Mouse (Mus musculus) CD4-positive helper T cell, adult 2 months (primary cell): Measurements from ENCODE around the gene Gm10382.
A peak's percentile ranks its signal among the peaks of the same experiment; 100 is the strongest.
"Not testable (repeated sequence)": the region's sequence is repeated elsewhere in the genome, so short reads cannot be mapped to it uniquely, and the experiment has no call there.

Source experiments
- DNase-seq: peaks from one replicate; pipeline ENCODE4 v3.0.0-alpha.2; 2012; ENCODE audit warnings: low read depth, missing footprints, low spot score

Gm10382 gene

GRCm38 (mm10) chr5:125392977-125393621 is 4.0 kb downstream of the Gm10382 start:
- peak; percentile 96 for DNase-seq

GRCm38 (mm10) chr5:125393622-125394603 is 4.8 kb downstream of the Gm10382 start:
- peak; percentile 93 for DNase-seq

- DNase-seq: no peak
Observed at GRCm38 (mm10) chr5:125395008-125395407, 5.9 kb downstream of the Gm10382 start.

GRCm38 (mm10) chr5:125400903-125401302 is 11.8 kb downstream of the Gm10382 start:
- DNase-seq: no peak

GRCm38 (mm10) chr5:125402476-125402875 is 13.4 kb downstream of the Gm10382 start:
- DNase-seq: no peak

- DNase-seq: no peak
Observed at GRCm38 (mm10) chr5:125402991-125403390, 13.9 kb downstream of the Gm10382 start.

GRCm38 (mm10) chr5:125403481-125404465 is 14.7 kb downstream of the Gm10382 start:
- peak; percentile 71 for DNase-seq

- DNase-seq: no peak
Observed at GRCm38 (mm10) chr5:125404536-125404902, 15.4 kb downstream of the Gm10382 start.

- DNase-seq: peak; percentile 55
Observed at GRCm38 (mm10) chr5:125404903-125405545, 15.9 kb downstream of the Gm10382 start.

GRCm38 (mm10) chr5:125405546-125406248 is 16.6 kb downstream of the Gm10382 start:
- DNase-seq: peak; percentile 90

- DNase-seq: peak; percentile 75
Observed at GRCm38 (mm10) chr5:125406322-125407016, 17.3 kb downstream of the Gm10382 start.

GRCm38 (mm10) chr5:125407020-125407830 is 18.1 kb downstream of the Gm10382 start:
- no peak for DNase-seq

- no peak for DNase-seq
Observed at GRCm38 (mm10) chr5:125407910-125408575, 18.9 kb downstream of the Gm10382 start.

- DNase-seq: peak; percentile 85
Observed at GRCm38 (mm10) chr5:125408842-125409241, 19.7 kb downstream of the Gm10382 start.

- DNase-seq: peak; percentile 48
Observed at GRCm38 (mm10) chr5:125409348-125410090, 20.4 kb downstream of the Gm10382 start.

- peak; percentile 76 for DNase-seq
Observed at GRCm38 (mm10) chr5:125411972-125412530, 22.9 kb downstream of the Gm10382 start.

GRCm38 (mm10) chr5:125412536-125412935 is 23.4 kb downstream of the Gm10382 start:
- not testable (repeated sequence) for DNase-seq
